Mouse (Mus musculus) megakaryocyte, embryonic 14.5 days (primary cell): ENCODE results near the gene Frmd4b.

Experiments
- FLI1 ChIP-seq: IDR thresholded peaks from 2 replicates; pipeline ENCODE4 v1.6.1; 2012; ENCODE audit warnings: low read length, inconsistent platforms, mixed read lengths
- GATA1 ChIP-seq: IDR thresholded peaks from 3 replicates; pipeline ENCODE4 v1.6.1; 2012; ENCODE audit warnings: mixed read lengths, low read length, inconsistent platforms, borderline replicate concordance

DNA sequence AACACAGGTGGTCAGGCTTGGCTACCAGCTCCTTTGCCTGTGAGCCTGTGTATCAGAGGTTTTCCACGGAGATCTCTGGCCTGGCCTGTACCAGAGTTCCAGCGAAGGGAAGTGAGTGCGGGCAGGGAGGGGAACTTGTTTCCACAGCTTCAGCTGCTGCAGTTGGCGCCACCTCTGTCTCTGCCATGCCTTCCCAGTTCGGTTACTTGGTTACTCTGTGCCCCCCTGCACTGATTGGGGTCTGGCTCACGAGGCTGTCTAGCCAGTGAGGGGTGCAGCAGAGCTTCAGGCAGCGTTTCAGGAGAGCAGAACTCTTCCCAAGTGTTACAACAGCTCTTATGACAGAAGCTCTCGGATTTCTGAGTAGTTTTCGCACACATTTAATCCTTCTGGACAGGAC is 6.0 kb upstream of the Frmd4b start:
- TF ChIP-seq GATA1 (no peak), FLI1 (no peak)
